ENCODE assay signal across 18 mouse cellular contexts in genomic region chr11:108840195-108840594, GRCm38 (mm10).
DNase-seq lines count a peak whose midpoint lies in the region; ATAC-seq and TF ChIP-seq lines count a peak whose summit lies in the region.
"Had no signal": no experiment of that assay in that cellular context is flagged by ENCODE, and none has a peak within 500 bp of the region (broad histone marks: within the 10 kb centered on the region; RNA-seq: fewer than 3 reads in every experiment).

No protein-coding gene starts in this region.

- peak; percentile 85 for TF ChIP-seq EP300 in CH12.LX (IDR thresholded peaks at IDR 0.05; ENCODE audit: low read length)

- H3K4me3 ChIP-seq in CH12.LX (replicated peaks in 1 of 3; ENCODE audit: low read depth in 2 of 3, low read length in 2 of 3, poor library complexity in 1 of 3) = no peak overlapping the region

- no peak overlapping the region for H3K27ac ChIP-seq in CH12.LX (ENCODE audit: insufficient read depth, low read depth)

- TF ChIP-seq CTCF in CH12.LX (conservative IDR thresholded peaks at IDR 0.05 in 1 of 2, IDR thresholded peaks at IDR 0.05 in 1 of 2; ENCODE audit: low read depth in 2 of 2, low read length in 2 of 2) = no peak

- no peak overlapping the region for H3K9ac ChIP-seq in CH12.LX (ENCODE audit: insufficient read depth, low read depth)

- no peak for ATAC-seq in erythroid progenitor cell, adult 5-6 weeks (replicated peaks; ENCODE audit: low FRiP score, poor library complexity, severe bottlenecking)
- ATAC-seq: activated CD4-positive, CD25-positive, alpha-beta regulatory T cell, adult 4 months; CD4-positive, CD25-positive, alpha-beta regulatory T cell, adult 4 months; Patski had no signal

- in situ Hi-C loops in CH12.LX (cut with MboI; ENCODE audit: low pct_ligation_motif_present, low pct_unique_long_range_greater_than_20kb, low sequenced_read_pairs) = no loop called here

- no peak for TF ChIP-seq RAD21 in CH12.LX (IDR thresholded peaks at IDR 0.05; ENCODE audit: low read depth, low read length)

- H3K79me2 ChIP-seq in CH12.LX (replicated peaks; ENCODE audit: control insufficient read depth, extremely low read depth, insufficient read depth, poor library complexity, severe bottlenecking) = no peaks in the 10 kb centered on the region

- TF ChIP-seq POLR2A in CH12.LX (IDR thresholded peaks at IDR 0.05; ENCODE audit: low read depth, low read length) = no peak

- H3K36me3 ChIP-seq in CH12.LX (replicated peaks in 1 of 2; ENCODE audit: control insufficient read depth in 1 of 2, insufficient read depth in 1 of 2, low read length in 1 of 2) = no peaks in the 10 kb centered on the region
- H3K36me3 ChIP-seq: G1E had no signal

- no peaks in the 10 kb centered on the region for H3K27me3 ChIP-seq in CH12.LX (replicated peaks)
- H3K27me3 ChIP-seq: Patski had no signal

- dilution Hi-C loops in CH12.LX (cut with MboI; ENCODE audit: extremely low pct_ligation_motif_present, extremely low pct_unique_long_range_greater_than_20kb, low sequenced_read_pairs) = no loop called here

- H3K4me1 ChIP-seq in CH12.LX (ENCODE audit: control insufficient read depth in 1 of 2, insufficient read depth in 2 of 2) = peaks cover 14 to 65% of the 10 kb centered on the region in 2 experiments

- DNase-seq in CH12.LX (ENCODE audit: extremely low read depth) = no peak
- DNase-seq: adrenal gland, adult 2 months; adrenal gland, adult 8-10 months; adrenal gland, postnatal 10 days; adrenal gland, postnatal 14 days; adrenal gland, postnatal 25 days; adrenal gland, postnatal 36 days; B cell, adult 2 months; cerebellum, adult 11 months; cerebellum, adult 11-12 months; cerebellum, adult 18-20 months; cerebellum, adult 2 months; cerebellum, adult 8-10 months had no signal

- H3K4me2 ChIP-seq in CH12.LX (ENCODE audit: insufficient read depth, low read depth, poor library complexity, severe bottlenecking) = no peak overlapping the region; the same call in 1 of the 2 replicates

- no peaks in the 10 kb centered on the region for H3K9me3 ChIP-seq in CH12.LX (replicated peaks; ENCODE audit: low read length)

TF ChIP-seq in CH12.LX, 34 proteins besides CTCF, POLR2A, EP300 and RAD21:
- TF ChIP-seq IRF4 (IDR thresholded peaks at IDR 0.05; ENCODE audit: low read depth, low read length) = peak; percentile 90
- 0 out of 2 replicates have a peak, but pooled peaks have one; percentile 25 for TF ChIP-seq MAZ (IDR thresholded peaks at IDR 0.05; ENCODE audit: low read depth, low read length)
- no peak for TF ChIP-seq ZNF384 (IDR thresholded peaks at IDR 0.05; ENCODE audit: low read depth, low read length)
- no peak for TF ChIP-seq USF2 (conservative IDR thresholded peaks at IDR 0.05; ENCODE audit: low read depth, low read length)
- TF ChIP-seq RCOR1 (conservative IDR thresholded peaks at IDR 0.05; ENCODE audit: low read depth, low read length) = 0 out of 2 replicates have a peak, but pooled peaks have one; percentile 49
- TF ChIP-seq CHD2 (IDR thresholded peaks at IDR 0.05; ENCODE audit: low read length) = peak; percentile 5; the same call in 1 of the 2 replicates
- TF ChIP-seq MXI1 (IDR thresholded peaks at IDR 0.05; ENCODE audit: low read depth, low read length) = no peak
- no peak for TF ChIP-seq HCFC1 (IDR thresholded peaks at IDR 0.05; ENCODE audit: low read depth, low read length)
- no peak for TF ChIP-seq JUND (conservative IDR thresholded peaks at IDR 0.05; ENCODE audit: low read depth, low read length)
- no peak for TF ChIP-seq MAX (IDR thresholded peaks at IDR 0.05; ENCODE audit: low read length)
- TF ChIP-seq CHD1 (IDR thresholded peaks at IDR 0.05; ENCODE audit: low read depth, low read length) = no peak
- 0 out of 2 replicates have a peak, but pooled peaks have one; percentile 18 for TF ChIP-seq ETS1 (conservative IDR thresholded peaks at IDR 0.05; ENCODE audit: low read depth, low read length)
- TF ChIP-seq SMC3 (IDR thresholded peaks at IDR 0.05; ENCODE audit: low read depth, low read length) = no peak
- no peak for TF ChIP-seq TBP (conservative IDR thresholded peaks at IDR 0.05; ENCODE audit: low read depth, low read length)
- no peak for TF ChIP-seq ZMIZ1 (IDR thresholded peaks at IDR 0.05; ENCODE audit: low read depth, low read length)
- TF ChIP-seq GABPA (IDR thresholded peaks at IDR 0.05; ENCODE audit: insufficient replicate concordance, low read depth, low read length) = no peak
- TF ChIP-seq SIN3A (IDR thresholded peaks at IDR 0.05; ENCODE audit: low read length) = no peak
